Mouse (Mus musculus) cortical plate, adult 2 months (tissue): Measurements from ENCODE around the gene Caskin1. TPM values are rescaled to one million over a fixed set of nuclear protein-coding genes. Genes with fewer than 3 reads are reported as not detected.
A peak's percentile ranks its signal among the peaks of the same experiment; 100 is the strongest.

Experiments used
- H3K27ac ChIP-seq: fragments of 200-500 bp; 2 replicates; pipeline ENCODE4 v1.5.1; 2012; ENCODE audit warnings: low read length, control low read depth, inconsistent platforms; ENCODE audit not compliant: insufficient read depth
- H3K4me1 ChIP-seq: fragments of 200-500 bp; 2 replicates; pipeline ENCODE4 v1.6.1; 2011; ENCODE audit warnings: low read length; ENCODE audit not compliant: control insufficient read depth, insufficient read depth
- H3K4me3 ChIP-seq: fragments of 200-500 bp; 2 replicates; pipeline ENCODE4 v1.5.1; 2011; ENCODE audit warnings: mild to moderate bottlenecking, low read length, control low read depth; ENCODE audit not compliant: insufficient read depth
- CTCF ChIP-seq: fragments of 200-500 bp; IDR thresholded peaks from 2 replicates; pipeline ENCODE4 v1.5.1; 2011; ENCODE audit warnings: mild to moderate bottlenecking, control low read depth, low read length; ENCODE audit not compliant: insufficient read depth; ENCODE audit errors: extremely low read depth
- POLR2A ChIP-seq: fragments of 200-500 bp; IDR thresholded peaks from 2 replicates; pipeline ENCODE4 v1.6.1; 2011; ENCODE audit warnings: mild to moderate bottlenecking, low read length, control low read depth; ENCODE audit not compliant: insufficient read depth; ENCODE audit errors: extremely low read depth
- polyA plus RNA-seq: library from polyadenylated mRNA; depleted of rRNA; stranded (reverse); fragments of >200 nt; gene quantifications from 2 replicates; pipeline ENCODE4 v1.2.3, GENCODE M21; 2012

The Caskin1 gene
- polyA plus RNA-seq, 1 experiment = 106 TPM

DNA sequence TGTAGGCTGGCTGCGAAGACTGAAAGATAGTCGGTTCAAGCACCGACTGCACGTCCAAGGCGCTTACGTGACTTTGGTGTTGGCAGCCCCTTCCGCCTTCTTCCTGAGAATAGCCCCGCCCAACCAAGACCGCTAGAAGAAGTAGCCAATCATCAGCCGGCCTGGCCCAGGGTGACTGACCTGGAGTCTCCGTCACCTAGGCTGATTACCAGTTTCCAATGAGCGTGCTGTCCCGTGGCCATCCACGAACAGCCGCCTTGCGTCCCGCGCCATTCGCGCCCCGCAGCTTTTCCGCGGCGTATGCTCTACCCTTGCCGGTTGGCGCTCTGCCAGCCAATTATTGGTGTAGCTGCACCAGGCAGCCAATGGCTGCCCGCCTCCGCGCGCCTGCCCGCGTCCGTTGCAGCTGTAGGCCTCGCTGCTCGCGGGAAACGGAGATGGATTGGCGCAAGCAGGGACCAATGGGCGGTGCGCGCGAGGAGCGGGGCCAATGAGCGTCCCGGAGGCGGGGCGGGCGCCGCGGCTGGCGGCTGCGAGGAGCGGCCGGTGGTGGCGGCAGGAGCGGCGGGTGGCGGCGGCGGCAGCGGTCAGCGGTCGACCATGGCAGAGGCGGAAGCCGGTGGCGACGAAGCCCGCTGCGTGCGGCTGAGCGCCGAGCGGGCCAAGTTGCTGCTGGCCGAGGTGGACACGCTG, 18.3 kb upstream of the Caskin1 start, which contains the start of the genes E4f1 and Pgp:
TSS of gene E4f1 (minus strand) at position 404 of the 693 bp plus-strand sequence.
TSS of gene Pgp (plus strand) at position 483 of the 693 bp plus-strand sequence.
- Histone ChIP-seq H3K27ac (peak within 1 kb of the TSS; percentile 95), H3K4me3 (peak within 1 kb of the TSS; percentile 56), H3K4me1 (peaks cover 9% of the 10 kb centered on the region)
- peak; percentile 62; the same call in 1 of the 2 replicates for TF ChIP-seq POLR2A
- TF ChIP-seq CTCF = no peak

DNA sequence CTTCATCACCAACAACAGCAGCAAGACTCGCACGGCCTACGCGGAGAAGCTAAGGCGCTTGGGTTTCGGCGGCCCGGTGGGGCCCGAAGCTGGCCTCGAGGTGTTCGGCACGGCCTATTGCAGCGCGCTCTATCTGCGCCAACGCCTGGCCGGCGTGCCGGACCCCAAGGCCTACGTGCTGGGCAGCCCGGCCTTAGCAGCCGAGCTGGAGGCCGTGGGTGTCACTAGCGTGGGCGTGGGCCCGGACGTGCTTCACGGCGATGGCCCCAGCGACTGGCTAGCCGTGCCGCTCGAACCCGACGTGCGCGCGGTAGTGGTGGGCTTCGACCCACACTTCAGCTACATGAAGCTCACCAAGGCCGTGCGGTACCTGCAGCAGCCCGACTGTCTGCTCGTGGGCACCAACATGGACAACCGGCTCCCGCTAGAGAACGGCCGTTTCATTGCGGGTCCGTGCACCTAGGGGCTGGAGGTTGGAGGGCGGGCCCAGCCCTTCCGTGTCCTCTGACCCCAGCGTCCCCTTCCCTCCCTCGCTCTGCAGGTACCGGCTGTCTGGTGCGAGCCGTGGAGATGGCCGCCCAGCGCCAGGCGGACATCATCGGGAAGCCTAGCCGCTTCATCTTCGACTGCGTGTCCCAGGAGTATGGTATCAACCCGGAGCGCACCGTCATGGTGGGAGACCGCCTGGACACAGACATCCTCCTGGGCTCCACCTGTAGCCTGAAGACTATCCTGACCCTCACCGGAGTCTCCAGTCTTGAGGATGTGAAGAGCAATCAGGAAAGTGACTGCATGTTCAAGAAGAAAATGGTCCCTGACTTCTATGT, 17.5 kb upstream of the Caskin1 start:
- Histone ChIP-seq H3K4me1 (peaks cover 9% of the 10 kb centered on the region), H3K4me3 (peak overlapping the region; percentile 56), H3K27ac (peak overlapping the region; percentile 95)
- TF ChIP-seq CTCF = no peak
- TF ChIP-seq POLR2A = no peak

DNA sequence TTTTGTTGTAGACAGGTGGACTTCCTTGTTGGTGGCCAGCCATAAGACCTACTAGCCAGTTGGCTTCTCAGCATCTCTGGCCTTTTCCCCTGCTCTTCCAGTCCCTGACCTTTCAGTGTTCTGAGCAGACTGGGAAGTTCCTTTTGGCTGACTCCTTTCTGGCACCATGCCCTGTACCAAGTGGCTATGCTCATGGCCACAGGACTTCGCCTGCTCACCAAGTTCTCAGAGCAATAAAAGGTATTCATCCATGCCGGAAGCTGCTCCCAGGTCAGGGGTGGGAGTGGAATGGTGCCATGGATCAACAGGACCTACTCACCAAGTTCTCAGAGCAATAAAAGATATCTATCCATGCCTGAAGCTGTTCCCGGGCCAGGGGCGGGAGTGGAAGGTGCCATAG, 15.9 kb upstream of the Caskin1 start:
- Histone ChIP-seq H3K4me3 (peak overlapping the region; percentile 56), H3K4me1 (peaks cover 9% of the 10 kb centered on the region), H3K27ac (peak overlapping the region; percentile 22; the same call in 1 of the 2 replicates)
- TF ChIP-seq CTCF (no peak), POLR2A (peak; percentile 44; the same call in 1 of the 2 replicates)

DNA sequence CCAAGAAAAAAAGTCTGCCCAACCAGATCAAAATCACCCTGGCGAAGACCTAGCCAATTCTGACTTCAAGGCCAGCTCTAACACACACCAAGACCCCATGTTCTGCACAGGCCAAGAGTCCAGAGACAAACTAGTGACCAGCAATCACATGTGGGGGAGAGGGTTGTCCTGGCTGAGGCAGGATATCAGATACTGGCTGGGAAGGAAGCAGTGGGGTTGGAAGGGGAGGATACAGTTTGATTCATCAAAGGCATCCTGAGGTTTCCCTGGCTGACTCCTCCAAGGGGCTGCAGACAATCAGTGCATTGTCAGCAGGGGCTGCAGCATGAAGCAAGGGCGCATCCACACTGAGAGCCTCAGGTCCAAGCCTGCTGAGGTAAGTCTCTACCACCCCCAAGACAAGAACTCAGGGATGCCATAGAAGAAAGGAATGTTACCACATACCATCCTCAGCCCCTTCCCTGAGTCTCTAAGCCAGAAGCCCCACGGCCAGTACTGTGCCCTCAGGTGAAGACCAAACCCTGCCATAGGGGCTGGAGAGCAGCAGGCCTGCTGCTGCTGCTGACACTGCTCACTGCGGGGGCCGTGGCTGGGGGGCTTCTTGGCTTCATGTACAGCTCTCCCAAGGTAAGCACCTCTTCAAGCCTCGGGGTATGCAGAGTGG, 14.7 kb upstream of the Caskin1 start, which contains the start of gene Bricd5:
TSS of gene Bricd5 (plus strand) at position 273 of the 664 bp plus-strand sequence.
- Histone ChIP-seq H3K4me3 (peak within 1 kb of the TSS; percentile 56), H3K27ac (peak within 1 kb of the TSS; percentile 95), H3K4me1 (peaks cover 15% of the 10 kb centered on the region)
- TF ChIP-seq CTCF (no peak), POLR2A (no peak)

DNA sequence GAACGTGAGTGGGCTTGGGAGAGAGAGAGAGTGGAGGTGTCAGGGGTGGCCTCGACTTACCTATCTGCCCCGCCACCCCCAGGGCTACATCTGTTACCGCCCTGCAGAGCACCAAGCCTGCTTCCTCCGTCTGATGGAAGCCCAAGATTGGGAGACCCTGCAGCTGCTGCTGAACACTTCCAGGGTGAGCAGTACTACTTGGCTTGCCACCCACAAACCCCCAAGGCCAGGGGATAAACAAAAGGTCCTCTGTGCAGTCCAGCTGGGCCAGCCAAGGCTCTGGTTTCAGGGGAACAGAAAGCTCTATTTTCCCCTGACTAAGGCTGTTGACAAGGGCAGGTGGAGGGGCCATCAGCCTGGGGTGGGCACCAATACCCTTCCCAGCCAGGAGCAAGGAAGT, 13.8 kb upstream of the Caskin1 start:
- peak overlapping the region; percentile 95 for H3K27ac ChIP-seq
- no peak overlapping the region for H3K4me3 ChIP-seq
- peaks cover 15% of the 10 kb centered on the region for H3K4me1 ChIP-seq
- no peak for TF ChIP-seq CTCF
- peak; percentile 63; the same call in 1 of the 2 replicates for TF ChIP-seq POLR2A

DNA sequence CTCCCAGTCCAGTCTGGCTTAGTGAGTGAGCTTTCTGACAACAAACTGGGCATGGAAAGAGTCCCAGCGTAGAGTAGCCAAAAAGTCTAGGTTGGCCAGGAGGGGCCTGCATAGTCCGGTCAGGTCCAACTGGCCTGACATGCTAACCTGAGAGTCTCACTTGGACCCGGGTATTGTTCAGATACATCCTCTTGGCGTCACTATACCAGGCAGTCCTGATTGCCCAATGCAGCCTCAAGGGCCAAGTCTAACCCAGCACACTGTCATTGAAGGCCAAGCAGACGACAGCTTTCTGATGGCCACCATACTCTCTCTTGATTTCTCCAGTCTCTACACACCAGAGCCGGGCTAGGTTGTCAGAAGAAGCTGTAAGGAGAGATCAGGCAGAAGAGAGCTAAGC, 12.8 kb upstream of the Caskin1 start:
- TF ChIP-seq POLR2A (no peak), CTCF (no peak)
- H3K4me3 ChIP-seq = no peak overlapping the region
- peaks cover 15% of the 10 kb centered on the region for H3K4me1 ChIP-seq
- H3K27ac ChIP-seq = no peak overlapping the region

DNA sequence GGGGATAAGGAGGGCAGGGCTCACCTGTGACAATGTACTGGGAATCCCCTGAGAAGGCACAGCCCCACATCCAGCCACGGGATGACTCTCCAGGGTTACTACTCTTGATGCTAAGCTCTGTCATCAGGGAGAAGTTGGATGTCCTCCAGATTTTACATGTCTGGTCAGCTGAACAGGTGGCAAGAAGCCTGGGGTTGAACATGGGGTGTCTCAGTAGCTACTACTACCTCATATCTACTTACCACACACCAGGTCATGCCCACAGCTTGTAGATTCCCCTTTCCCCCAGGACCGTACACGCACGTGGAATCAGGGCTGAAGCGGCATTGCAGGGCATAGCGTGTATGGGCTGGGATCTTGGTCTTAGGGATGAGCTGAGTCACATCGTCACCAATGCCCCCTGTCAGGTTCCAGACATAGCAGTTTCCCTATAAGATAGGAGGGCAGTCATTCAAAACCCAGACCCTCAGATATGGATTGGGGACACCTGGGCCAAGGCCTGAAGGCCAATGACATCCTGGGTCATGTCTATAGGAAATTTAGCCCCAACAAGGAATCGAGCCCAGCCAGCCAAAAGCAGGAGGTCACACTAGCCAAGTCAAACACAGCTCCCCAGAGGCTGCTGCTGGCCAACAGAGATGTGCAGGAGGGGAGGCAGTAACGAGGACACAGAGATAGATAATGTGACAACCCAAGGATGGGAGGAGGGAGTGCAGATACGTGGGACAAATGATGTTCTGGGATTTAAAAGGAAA, 12.2 kb upstream of the Caskin1 start:
- TF ChIP-seq CTCF (no peak), POLR2A (no peak)
- Histone ChIP-seq H3K27ac (no peak overlapping the region), H3K4me1 (peaks cover 15% of the 10 kb centered on the region), H3K4me3 (no peak overlapping the region)

DNA sequence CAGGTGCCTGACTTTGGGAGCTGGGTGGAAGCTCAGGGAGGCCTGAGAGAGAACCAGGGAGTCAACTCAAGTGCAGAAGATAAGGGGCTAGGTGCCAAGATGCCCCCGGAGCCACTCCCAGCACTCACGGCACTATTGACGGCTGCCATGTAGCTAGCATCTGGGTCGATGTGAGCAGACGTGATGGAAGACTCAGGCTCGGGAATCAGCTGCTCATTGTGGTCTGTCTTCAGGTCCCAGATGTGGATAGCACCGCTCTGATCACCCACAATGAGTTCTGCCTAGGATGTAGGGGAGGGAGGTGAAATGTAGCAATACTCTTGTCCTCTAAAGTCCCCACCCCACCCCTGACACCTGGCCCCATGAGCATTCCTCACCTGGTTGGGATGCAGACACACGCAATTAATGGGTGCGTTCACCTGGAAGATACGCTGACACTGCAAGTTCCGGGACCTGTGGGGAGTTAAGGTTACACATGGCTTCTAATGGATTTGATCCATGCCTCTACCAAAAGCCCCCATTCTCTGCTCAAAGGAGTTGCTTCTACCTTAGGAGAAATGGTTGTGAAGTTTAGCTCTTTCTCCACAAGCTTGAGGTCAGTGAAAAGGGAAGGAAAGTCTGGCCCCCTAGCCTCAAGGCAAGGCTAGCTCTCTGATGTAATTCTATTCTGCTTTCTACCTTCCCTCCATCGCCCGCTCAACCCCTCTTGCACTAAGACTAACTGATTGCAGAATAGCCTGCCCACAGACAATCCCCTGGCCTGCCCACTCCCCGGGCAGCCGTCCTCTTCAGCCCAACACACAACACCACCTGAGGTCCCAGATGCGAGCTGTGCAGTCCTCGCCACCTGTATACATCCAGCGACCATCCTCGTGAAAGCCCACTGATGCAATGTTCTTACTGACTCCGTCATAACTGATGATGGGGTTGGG, 11.1 kb upstream of the Caskin1 start:
- TF ChIP-seq CTCF = no peak
- no peak for TF ChIP-seq POLR2A
- H3K4me3 ChIP-seq = no peak overlapping the region; the same call in 1 of the 2 replicates
- H3K4me1 ChIP-seq = peaks cover 10% of the 10 kb centered on the region
- H3K27ac ChIP-seq = no peak overlapping the region
